Mouse (Mus musculus): Measurements from ENCODE around the gene Rmi2. TPM values are rescaled to one million over a fixed set of nuclear protein-coding genes. Genes with fewer than 3 reads are reported as not detected.

Rmi2 gene
- polyA plus RNA-seq, 1 experiment = 0.29 TPM

DNA sequence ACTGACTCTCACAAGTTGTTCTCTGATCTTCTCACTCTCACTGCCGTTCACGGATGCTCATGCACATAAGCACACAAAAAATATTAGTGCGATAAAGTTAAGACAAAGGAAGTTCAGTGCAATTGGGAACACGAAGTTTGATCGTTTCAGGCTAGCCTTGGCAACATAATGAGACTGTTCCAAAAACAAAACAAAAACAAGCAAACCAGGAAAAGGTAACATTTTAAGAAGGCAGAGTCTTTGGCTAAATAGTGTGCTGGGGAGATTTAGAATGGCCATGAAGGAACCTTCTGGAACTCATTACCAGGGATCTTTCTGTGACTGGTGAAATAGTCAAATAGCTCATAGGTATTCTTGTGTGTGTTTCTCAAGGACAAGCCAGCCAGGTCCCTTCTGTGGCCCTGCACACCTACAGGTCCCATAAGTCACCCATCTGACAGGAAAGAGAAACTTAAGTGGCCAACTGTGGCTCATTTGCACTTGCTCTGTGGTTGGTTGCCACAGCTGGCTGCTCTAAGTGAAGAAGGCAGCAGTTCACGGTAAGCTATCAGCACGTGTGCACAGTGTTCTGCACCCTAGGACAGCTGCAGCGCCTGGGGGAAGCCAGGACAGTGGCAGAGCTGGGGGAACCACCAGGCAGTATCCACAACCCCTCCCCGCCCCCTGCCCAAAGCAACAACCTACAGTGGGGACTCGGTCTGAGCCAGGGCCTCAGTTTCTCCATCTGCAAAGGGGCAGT, 28.9 kb upstream of the Rmi2 start, which contains the start of gene Prm1:
Gene Prm1 (minus strand): TSS at position 51 of the 739 bp plus-strand sequence.
- TF ChIP-seq POLR2A (IDR thresholded peaks at IDR 0.05; ENCODE audit: extremely low read depth, insufficient read depth, low read length) = no peak
- TF ChIP-seq CTCF (IDR thresholded peaks at IDR 0.05; ENCODE audit: extremely low read depth, insufficient read depth, low read length) = no peak
- H3K4me3 ChIP-seq (ENCODE audit: insufficient read depth, low read length) = no peak within 1 kb of the TSS
- no peak within 1 kb of the TSS for H3K27ac ChIP-seq (ENCODE audit: insufficient read depth, low read length)
- no peaks in the 10 kb centered on the region for H3K4me1 ChIP-seq (ENCODE audit: control insufficient read depth, insufficient read depth, low read length)

DNA sequence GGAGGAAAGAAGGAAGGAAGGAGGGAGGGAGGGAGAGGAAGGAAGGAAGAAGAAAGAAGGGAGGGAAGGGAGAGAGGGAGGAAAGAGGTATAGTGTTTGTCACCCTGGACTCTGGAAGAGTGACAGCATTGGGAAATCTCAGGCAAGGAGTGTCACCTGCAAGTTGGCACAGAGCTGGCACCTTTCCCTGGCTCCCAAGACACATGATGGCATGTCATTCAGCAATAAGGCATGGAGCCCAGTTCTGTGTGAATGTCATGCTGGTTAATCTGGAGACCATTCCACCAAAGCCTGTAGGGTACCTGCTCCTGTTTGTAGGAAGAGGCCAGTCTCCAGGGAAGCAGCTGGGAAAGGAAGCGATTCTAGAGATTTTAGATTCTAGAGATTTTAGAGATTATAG, 24.5 kb upstream of the Rmi2 start:
- no peak overlapping the region for H3K27ac ChIP-seq (ENCODE audit: insufficient read depth, low read length)
- H3K4me1 ChIP-seq (ENCODE audit: control insufficient read depth, insufficient read depth, low read length) = no peaks in the 10 kb centered on the region
- TF ChIP-seq CTCF (IDR thresholded peaks at IDR 0.05; ENCODE audit: extremely low read depth, insufficient read depth, low read length) (no peak), POLR2A (IDR thresholded peaks at IDR 0.05; ENCODE audit: extremely low read depth, insufficient read depth, low read length) (no peak)
- no peak overlapping the region for H3K4me3 ChIP-seq (ENCODE audit: insufficient read depth, low read length)

DNA sequence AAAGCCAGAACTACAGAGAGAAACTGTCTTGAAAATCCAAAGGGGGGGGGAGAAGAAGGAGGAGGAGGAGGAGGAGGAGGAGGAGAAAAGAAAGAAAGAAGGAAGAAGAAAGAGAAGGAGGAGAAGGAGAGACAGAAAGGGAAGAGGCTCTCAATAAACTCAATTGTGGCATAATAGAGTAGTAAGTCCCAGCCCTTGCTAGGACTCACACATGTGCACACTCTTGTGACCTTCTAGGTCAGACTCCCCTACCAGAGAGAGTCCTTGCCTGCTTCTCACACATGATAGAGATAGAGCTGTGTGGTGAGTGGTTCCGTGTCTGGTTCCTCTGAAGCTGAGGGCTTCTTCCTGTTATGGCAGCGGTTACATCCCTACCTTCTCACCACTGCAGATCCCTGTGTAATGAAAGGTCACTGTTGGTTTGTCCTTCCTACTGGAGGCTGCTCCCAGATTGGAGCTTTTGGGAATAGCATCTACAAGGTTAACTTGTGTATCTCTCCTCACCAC, 21.9 kb upstream of the Rmi2 start, which contains the start of gene Gm11172:
Gene Gm11172 (plus strand): TSS at position 51 of the 507 bp plus-strand sequence.
- TF ChIP-seq POLR2A (IDR thresholded peaks at IDR 0.05; ENCODE audit: extremely low read depth, insufficient read depth, low read length) (no peak), CTCF (IDR thresholded peaks at IDR 0.05; ENCODE audit: extremely low read depth, insufficient read depth, low read length) (no peak)
- no peak within 1 kb of the TSS for H3K27ac ChIP-seq (ENCODE audit: insufficient read depth, low read length)
- no peak within 1 kb of the TSS for H3K4me3 ChIP-seq (ENCODE audit: insufficient read depth, low read length)
- no peaks in the 10 kb centered on the region for H3K4me1 ChIP-seq (ENCODE audit: control insufficient read depth, insufficient read depth, low read length)

DNA sequence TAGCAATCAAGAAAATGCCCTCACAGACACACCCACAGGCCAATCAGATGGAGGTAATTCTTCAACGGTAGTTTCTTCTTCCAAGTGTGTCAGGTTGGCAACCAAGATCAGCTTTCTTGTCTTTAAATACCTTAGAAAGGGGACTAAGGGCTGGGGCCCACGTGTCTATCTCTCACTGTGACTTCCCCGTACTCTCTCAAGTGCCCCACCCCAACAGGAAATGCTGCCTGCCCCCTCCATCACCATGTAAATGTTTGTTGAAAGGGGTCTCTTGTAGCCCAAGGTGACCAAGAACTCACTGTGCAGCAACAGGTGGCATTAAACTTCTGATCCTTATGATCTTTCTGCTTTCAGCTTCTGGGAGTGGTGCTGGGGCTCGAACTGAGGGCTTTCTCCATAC, 21.1 kb upstream of the Rmi2 start:
- no peak overlapping the region for H3K4me3 ChIP-seq (ENCODE audit: insufficient read depth, low read length)
- TF ChIP-seq CTCF (IDR thresholded peaks at IDR 0.05; ENCODE audit: extremely low read depth, insufficient read depth, low read length) (no peak), POLR2A (IDR thresholded peaks at IDR 0.05; ENCODE audit: extremely low read depth, insufficient read depth, low read length) (no peak)
- no peak overlapping the region for H3K27ac ChIP-seq (ENCODE audit: insufficient read depth, low read length)
- H3K4me1 ChIP-seq (ENCODE audit: control insufficient read depth, insufficient read depth, low read length) = no peaks in the 10 kb centered on the region

DNA sequence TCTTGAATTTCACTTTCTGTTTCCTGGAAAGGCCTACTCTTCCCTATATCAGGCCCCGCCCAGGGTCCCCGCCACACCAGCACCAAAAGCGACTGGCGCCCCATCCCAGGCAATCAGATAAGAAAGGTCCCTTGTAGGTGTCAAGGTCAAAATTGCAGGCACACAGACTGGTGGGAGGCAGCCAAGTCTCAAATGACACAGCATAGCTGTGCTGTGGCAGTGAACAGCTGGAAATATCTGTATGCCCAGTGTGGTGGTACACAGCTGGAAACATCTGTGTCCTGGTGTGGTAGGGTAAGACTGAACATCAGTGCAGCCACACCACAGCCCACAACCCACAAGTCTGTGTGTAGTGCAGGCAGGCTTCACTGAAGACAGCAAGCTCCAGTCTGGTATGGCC, 20.0 kb upstream of the Rmi2 start:
- Histone ChIP-seq H3K27ac (ENCODE audit: insufficient read depth, low read length) (no peak overlapping the region), H3K4me1 (ENCODE audit: control insufficient read depth, insufficient read depth, low read length) (no peaks in the 10 kb centered on the region), H3K4me3 (ENCODE audit: insufficient read depth, low read length) (no peak overlapping the region)
- TF ChIP-seq CTCF (IDR thresholded peaks at IDR 0.05; ENCODE audit: extremely low read depth, insufficient read depth, low read length) = no peak
- TF ChIP-seq POLR2A (IDR thresholded peaks at IDR 0.05; ENCODE audit: extremely low read depth, insufficient read depth, low read length) = no peak

DNA sequence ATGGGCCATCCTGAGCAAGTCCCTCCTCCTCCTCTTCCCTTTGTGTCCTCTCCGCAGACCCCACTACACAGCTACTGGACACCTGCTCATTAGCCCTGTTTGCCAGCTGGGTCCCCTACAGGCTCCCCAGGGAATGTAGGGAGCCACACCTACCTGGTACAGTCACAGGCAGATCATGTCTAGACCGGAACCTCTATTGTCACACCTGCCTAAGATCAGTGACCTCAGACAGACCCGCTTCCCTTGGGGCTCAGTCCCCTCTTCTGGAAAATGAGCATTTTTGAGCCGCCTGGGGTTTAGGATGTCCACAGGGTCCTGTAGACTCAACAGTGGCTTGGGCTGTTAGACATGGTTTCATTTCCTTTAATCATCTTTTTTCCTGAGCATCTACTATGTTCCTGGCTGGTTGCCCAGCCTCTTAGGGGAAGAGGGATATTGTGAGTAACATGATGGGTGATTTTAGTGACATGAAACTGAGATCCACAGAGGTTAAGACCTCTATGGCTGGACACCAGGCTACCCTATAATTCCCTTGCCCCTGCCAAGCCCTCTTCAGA, 16.2 kb upstream of the Rmi2 start:
- H3K4me3 ChIP-seq (ENCODE audit: insufficient read depth, low read length) = no peak overlapping the region
- no peaks in the 10 kb centered on the region for H3K4me1 ChIP-seq (ENCODE audit: control insufficient read depth, insufficient read depth, low read length)
- TF ChIP-seq POLR2A (IDR thresholded peaks at IDR 0.05; ENCODE audit: extremely low read depth, insufficient read depth, low read length) = no peak
- no peak for TF ChIP-seq CTCF (IDR thresholded peaks at IDR 0.05; ENCODE audit: extremely low read depth, insufficient read depth, low read length)
- H3K27ac ChIP-seq (ENCODE audit: insufficient read depth, low read length) = no peak overlapping the region

DNA sequence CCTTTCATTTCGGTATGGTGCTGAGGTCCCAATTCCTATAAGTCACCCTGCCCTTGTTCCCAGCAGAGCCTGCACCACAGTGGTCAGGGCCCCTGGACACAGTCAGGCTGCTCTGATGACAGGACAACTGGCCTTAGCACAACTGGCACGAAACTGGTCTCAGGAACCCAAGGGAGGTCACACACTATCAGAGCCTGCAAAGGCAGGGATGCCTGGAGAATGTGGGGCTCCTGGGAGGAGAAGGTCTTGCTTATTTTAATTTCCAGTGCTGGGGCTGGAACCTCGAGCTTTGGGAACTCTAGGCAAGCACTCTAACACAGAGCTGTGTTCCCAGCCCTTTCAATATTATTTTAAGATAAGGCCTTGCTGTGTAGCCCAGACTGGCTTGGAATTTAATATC, 14.9 kb upstream of the Rmi2 start:
- H3K27ac ChIP-seq (ENCODE audit: insufficient read depth, low read length) = no peak overlapping the region
- H3K4me1 ChIP-seq (ENCODE audit: control insufficient read depth, insufficient read depth, low read length) = no peaks in the 10 kb centered on the region
- no peak overlapping the region for H3K4me3 ChIP-seq (ENCODE audit: insufficient read depth, low read length)
- TF ChIP-seq POLR2A (IDR thresholded peaks at IDR 0.05; ENCODE audit: extremely low read depth, insufficient read depth, low read length) = no peak
- TF ChIP-seq CTCF (IDR thresholded peaks at IDR 0.05; ENCODE audit: extremely low read depth, insufficient read depth, low read length) = no peak

DNA sequence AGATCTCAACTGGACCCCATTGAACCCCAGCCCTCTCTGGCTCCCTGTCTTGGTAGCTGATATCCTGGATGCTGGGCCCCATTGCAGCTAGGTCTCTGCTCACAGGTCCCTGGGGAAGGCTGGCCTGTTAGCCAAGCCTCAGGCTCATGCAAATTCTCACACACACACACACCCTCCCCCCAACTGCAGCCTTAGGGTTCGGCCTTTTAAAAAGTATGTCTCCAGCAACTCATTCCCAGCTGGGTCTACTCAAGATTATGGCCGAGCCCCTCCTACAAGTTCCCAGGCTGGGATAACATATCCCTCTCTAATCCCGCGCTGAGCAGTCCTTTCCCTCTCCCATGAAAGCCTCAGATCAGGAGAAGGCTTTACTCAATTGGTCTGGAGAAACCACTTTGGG, 13.5 kb upstream of the Rmi2 start:
- TF ChIP-seq POLR2A (IDR thresholded peaks at IDR 0.05; ENCODE audit: extremely low read depth, insufficient read depth, low read length) = no peak
- H3K4me1 ChIP-seq (ENCODE audit: control insufficient read depth, insufficient read depth, low read length) = no peaks in the 10 kb centered on the region
- H3K4me3 ChIP-seq (ENCODE audit: insufficient read depth, low read length) = no peak overlapping the region
- no peak overlapping the region for H3K27ac ChIP-seq (ENCODE audit: insufficient read depth, low read length)

DNA sequence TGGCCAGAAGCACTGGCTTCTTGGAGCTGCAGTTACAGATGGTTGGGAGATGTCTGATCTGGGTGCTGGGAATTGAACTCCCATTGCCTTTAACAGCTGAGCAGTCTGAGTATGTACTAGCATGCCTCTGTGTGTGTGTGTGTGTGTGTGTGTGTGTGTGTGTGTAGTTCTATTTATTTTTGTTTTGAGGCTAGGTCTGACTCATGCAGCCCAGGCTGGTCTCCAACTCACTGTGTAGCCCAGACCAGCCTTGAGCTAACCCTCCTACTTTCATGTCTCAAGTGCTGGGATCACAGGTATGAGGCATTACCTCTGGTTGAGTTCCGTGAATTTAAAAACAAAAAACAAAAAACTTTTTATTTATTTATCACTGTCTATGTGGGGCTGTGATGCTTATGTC, 10.3 kb upstream of the Rmi2 start:
- no peak for TF ChIP-seq POLR2A (IDR thresholded peaks at IDR 0.05; ENCODE audit: extremely low read depth, insufficient read depth, low read length)
- no peak for TF ChIP-seq CTCF (IDR thresholded peaks at IDR 0.05; ENCODE audit: extremely low read depth, insufficient read depth, low read length)
- Histone ChIP-seq H3K4me3 (ENCODE audit: insufficient read depth, low read length) (no peak overlapping the region), H3K4me1 (ENCODE audit: control insufficient read depth, insufficient read depth, low read length) (no peaks in the 10 kb centered on the region), H3K27ac (ENCODE audit: insufficient read depth, low read length) (no peak overlapping the region)

DNA sequence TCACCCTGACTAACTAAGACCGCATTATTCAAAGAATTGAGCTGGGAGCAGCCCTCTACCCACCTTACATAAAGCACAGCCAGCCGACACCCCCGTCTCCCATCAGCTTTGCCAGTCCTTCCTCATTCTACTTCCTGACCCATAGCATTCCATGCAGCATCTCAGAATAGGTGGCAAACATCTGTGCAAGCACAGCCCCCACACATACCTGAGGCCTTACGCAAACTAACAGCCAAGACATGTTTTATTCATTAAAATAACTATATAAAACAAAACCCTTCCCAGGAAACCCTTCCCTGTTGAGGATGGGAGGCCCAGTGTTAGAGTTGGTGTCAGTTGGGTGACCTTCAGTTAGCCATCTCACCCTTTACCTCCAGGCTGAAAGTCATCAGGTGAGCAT, 9.0 kb upstream of the Rmi2 start:
- no peak overlapping the region for H3K27ac ChIP-seq (ENCODE audit: insufficient read depth, low read length)
- no peak overlapping the region for H3K4me3 ChIP-seq (ENCODE audit: insufficient read depth, low read length)
- H3K4me1 ChIP-seq (ENCODE audit: control insufficient read depth, insufficient read depth, low read length) = no peaks in the 10 kb centered on the region
- TF ChIP-seq CTCF (IDR thresholded peaks at IDR 0.05; ENCODE audit: extremely low read depth, insufficient read depth, low read length) (no peak), POLR2A (IDR thresholded peaks at IDR 0.05; ENCODE audit: extremely low read depth, insufficient read depth, low read length) (no peak)
